Comparison of ENCODE assay signal across 9 mouse cellular contexts in the genomic region with DNA sequence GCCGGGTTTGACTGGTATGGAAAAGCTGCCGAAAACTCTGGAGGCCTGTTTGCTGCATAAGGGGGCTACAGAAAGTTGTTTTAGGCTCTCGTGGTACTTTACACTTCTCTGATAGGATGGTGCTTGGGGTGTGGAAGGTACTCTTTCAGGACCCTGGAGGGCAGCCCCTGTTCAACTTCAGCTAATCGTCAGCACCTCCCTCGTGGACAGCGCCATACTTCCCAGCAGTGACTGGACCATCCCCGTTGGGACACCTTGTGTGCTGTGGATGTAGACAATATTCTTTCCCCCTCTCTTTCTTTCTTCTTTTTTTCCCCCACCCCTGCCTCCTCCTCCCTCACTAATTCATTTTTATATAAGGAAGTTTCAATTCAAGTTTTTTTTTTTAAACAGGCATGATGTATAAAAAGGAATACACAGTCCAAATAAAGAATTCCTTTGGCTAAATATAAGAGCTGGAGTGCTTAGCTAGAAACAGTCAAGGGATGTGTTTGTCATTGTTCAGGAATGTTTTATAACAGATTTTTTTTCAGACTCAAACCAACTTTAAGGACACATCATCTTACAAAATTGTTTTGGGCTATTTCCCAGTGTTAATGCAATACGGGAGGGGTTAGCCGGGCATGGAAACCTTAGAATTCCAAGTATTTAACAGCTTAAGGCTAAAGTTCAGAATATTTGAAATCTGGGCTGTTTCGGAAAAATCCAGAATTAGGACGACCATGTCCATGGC.
DNase-seq lines count a peak whose midpoint lies in the region.
"Had no signal": no experiment of that assay in that cellular context is flagged by ENCODE, and none has a peak within 500 bp of the region (broad histone marks: within the 10 kb centered on the region; RNA-seq: fewer than 3 reads in every experiment).

No protein-coding gene starts in this region.

- H3K9me3 ChIP-seq in heart, embryonic 10.5 days = no peaks in the 10 kb centered on the region
- H3K9me3 ChIP-seq: limb, embryonic 15.5 days had no signal

- 56% methylated on average over 11 of the region's 11 CpGs for WGBS in heart, embryonic 10.5 days

- no peak overlapping the region for H3K27ac ChIP-seq in heart, embryonic 10.5 days
- H3K27ac ChIP-seq: limb, embryonic 15.5 days had no signal

- H3K27me3 ChIP-seq in heart, embryonic 10.5 days (ENCODE audit: insufficient read depth, poor library complexity, severe bottlenecking) = no peaks in the 10 kb centered on the region

- no peak overlapping the region for H3K4me3 ChIP-seq in heart, embryonic 10.5 days
- H3K4me3 ChIP-seq: limb, embryonic 15.5 days had no signal

- H3K36me3 ChIP-seq in heart, embryonic 10.5 days = no peaks in the 10 kb centered on the region
- H3K36me3 ChIP-seq: limb, embryonic 15.5 days had no signal

- H3K4me1 ChIP-seq in heart, embryonic 10.5 days = no peaks in the 10 kb centered on the region

- DNase-seq in heart, adult 8-10 months (ENCODE audit: low spot score) = peak; percentile 57
- DNase-seq in heart, embryonic 10.5 days (ENCODE audit: low spot score) = no peak
- DNase-seq in 3T3-L1 (ENCODE audit: low read depth, low spot score) (peak; percentile 93), MN1 (ENCODE audit: low spot score) (no peak)
- peak; percentile 54 to 56 for DNase-seq in adrenal gland, postnatal 36 days
- peak; percentile 30 for DNase-seq in hindlimb bud, embryonic 11.5 days (ENCODE audit: extremely low spot score, low read depth, low spot score)
- no peak for DNase-seq in spleen, postnatal 36 days (ENCODE audit: low spot score in 2 of 2)
- DNase-seq in c-Kit-positive CD71-positive TER-119-positive erythroid progenitor cells, embryonic 14.5 days (ENCODE audit: low spot score) = no peak

Comparison
In these comparisons a context has a peak if more than half of its experiments do, and no peak if none do; other contexts are left out.
1. DNase-seq: peak in heart, adult 8-10 months (single experiment), 3T3-L1 (single experiment), adrenal gland, postnatal 36 days (2 of 2) and hindlimb bud, embryonic 11.5 days (single experiment); none in heart, embryonic 10.5 days (single experiment), MN1 (single experiment), spleen, postnatal 36 days (0 of 2) and c-Kit-positive CD71-positive TER-119-positive erythroid progenitor cells, embryonic 14.5 days (single experiment).